Mouse (Mus musculus) hindbrain, postnatal 0 days (tissue): ENCODE measurements around the gene Tnrc6c. TPM values are rescaled to one million over a fixed set of nuclear protein-coding genes. Genes with fewer than 3 reads are reported as not detected.

ENCODE experiments used
- ATAC-seq: fragments of 200-750 bp; cut with Nextera tagmentation; 2 replicates; pipeline ENCODE4 v1.8.0; 2017; ENCODE audit warnings: mild to moderate bottlenecking, moderate TSS enrichment, moderate library complexity
- DNase-seq: peaks from one replicate; pipeline ENCODE4 v3.0.0-alpha.2; 2015; ENCODE audit warnings: low spot score
- H3K27ac ChIP-seq: fragments of 300-500 bp; sonication (generic); 2 replicates; pipeline ENCODE4 v1.5.1; 2014; ENCODE audit warnings: mild to moderate bottlenecking
- H3K27me3 ChIP-seq: fragments of 300-500 bp; sonication (generic); 2 replicates; pipeline ENCODE4 v1.6.1; 2014; ENCODE audit warnings: low read length, mixed read lengths; ENCODE audit not compliant: insufficient read depth
- H3K36me3 ChIP-seq: fragments of 300-500 bp; sonication (generic); 2 replicates; pipeline ENCODE4 v1.6.1; 2014; ENCODE audit warnings: low read length, mixed read lengths; ENCODE audit not compliant: insufficient read depth
- H3K4me1 ChIP-seq: fragments of 300-500 bp; sonication (generic); 2 replicates; pipeline ENCODE4 v1.6.1; 2014; ENCODE audit warnings: antibody characterized with exemption, low read length, mixed read lengths; ENCODE audit not compliant: insufficient read depth
- H3K4me2 ChIP-seq: fragments of 300-500 bp; sonication (generic); 2 replicates; pipeline ENCODE4 v1.6.1; 2014; ENCODE audit warnings: low read depth, mild to moderate bottlenecking, low read length, moderate library complexity, mixed read lengths
- H3K4me3 ChIP-seq: fragments of 300-500 bp; sonication (generic); 2 replicates; pipeline ENCODE4 v1.5.1; 2014; ENCODE audit warnings: low read length
- H3K9ac ChIP-seq: fragments of 300-500 bp; sonication (generic); replicated peaks from 2 replicates; pipeline ENCODE4 v1.6.1; 2014; ENCODE audit warnings: mild to moderate bottlenecking, low read length, moderate library complexity, mixed read lengths
- H3K9me3 ChIP-seq: fragments of 300-500 bp; sonication (generic); 2 replicates; pipeline ENCODE4 v1.6.1; 2016; ENCODE audit warnings: low read length, mixed read lengths
- CTCF ChIP-seq: IDR thresholded peaks from 2 replicates; pipeline ENCODE4 v1.5.1; 2016; ENCODE audit warnings: antibody characterized with exemption, control low read depth, low read depth
- whole genome bisulfite sequencing: fragments of 180-500 bp; shearing (Covaris S2); extraction: QIAGEN DNeasy Blood & Tissue Kit; methylation state at CpG from one replicate; pipeline ENCODE4 v1.1.7; 2014; 5-methylcytosine and 5-hydroxymethylcytosine counted together
- polyA plus RNA-seq: library from polyadenylated mRNA; unstranded; fragments of >200 nt; fragmentation: Nextera tagmentation; extraction: Ambion mirVana; gene quantifications from 2 replicates; pipeline ENCODE4 v1.2.1, GENCODE M21; 2015
- total RNA-seq: library from RNA; depleted of rRNA; stranded (reverse); fragments of >200 nt; gene quantifications from 2 replicates; pipeline ENCODE4 v1.2.3, GENCODE M21; 2014

Tnrc6c gene
- total and polyA plus RNA-seq, 2 experiments from 2014 or later = 18.3 to 64.9 TPM

DNA sequence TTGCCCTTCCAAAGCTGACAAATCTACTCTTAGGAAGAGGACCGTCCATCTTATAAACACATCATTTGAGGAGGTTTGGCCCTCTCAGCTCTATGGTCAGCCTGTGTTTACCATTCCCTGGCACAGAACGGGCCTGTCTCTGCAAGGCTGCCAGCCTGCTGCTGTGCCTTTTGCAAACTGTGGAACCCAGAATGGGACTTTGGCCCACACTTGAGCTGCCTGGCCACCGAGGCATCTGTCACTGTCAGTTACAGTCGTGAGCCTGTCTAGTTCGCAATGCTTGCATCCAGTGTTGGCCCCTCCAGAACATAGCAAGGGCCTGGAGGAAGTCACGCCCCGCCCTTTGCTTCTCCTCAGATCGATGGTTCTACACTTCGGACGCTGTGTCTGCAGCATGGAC lies 105.2 kb downstream of the Tnrc6c start:
- Histone ChIP-seq H3K27ac (no peak overlapping the region), H3K9ac (no peak overlapping the region), H3K36me3 (peaks cover 69% of the 10 kb centered on the region), H3K4me2 (no peak overlapping the region), H3K27me3 (no peaks in the 10 kb centered on the region), H3K4me3 (no peak overlapping the region), H3K4me1 (no peaks in the 10 kb centered on the region), H3K9me3 (no peaks in the 10 kb centered on the region)
- 85% methylated on average over 10 of the region's 10 CpGs for WGBS
- DNase-seq (peak; percentile 33), ATAC-seq (peak; percentile 11; the same call in 1 of the 2 replicates)
- no peak for TF ChIP-seq CTCF

- TF ChIP-seq CTCF = no peak
- no peaks in the 10 kb centered on the region for H3K9me3 ChIP-seq
- 0 out of 2 replicates have a peak, but pooled peaks have one; percentile 24 for ATAC-seq
These were observed 106.5 kb downstream of the Tnrc6c start for GRCm38 (mm10) chr11:117760374-117761119.

GRCm38 (mm10) chr11:117761801-117762200 lies 107.7 kb downstream of the Tnrc6c start:
- H3K9ac ChIP-seq = no peak overlapping the region
- H3K4me3 ChIP-seq = no peak overlapping the region
- no peak for TF ChIP-seq CTCF
- H3K36me3 ChIP-seq = peaks cover 46% of the 10 kb centered on the region
- no peak overlapping the region for H3K27ac ChIP-seq
- ATAC-seq (no peak), DNase-seq (no peak)
- WGBS = 90% methylated on average over 13 of the region's 13 CpGs
- no peaks in the 10 kb centered on the region for H3K27me3 ChIP-seq
- no peaks in the 10 kb centered on the region for H3K9me3 ChIP-seq
- no peaks in the 10 kb centered on the region for H3K4me1 ChIP-seq
- no peak overlapping the region for H3K4me2 ChIP-seq

More at GRCm38 (mm10) chr11:117760374-117761119, 106.5 kb downstream of the Tnrc6c start:
- Histone ChIP-seq H3K4me3 (no peak overlapping the region), H3K27ac (no peak overlapping the region), H3K4me1 (no peaks in the 10 kb centered on the region), H3K9ac (no peak overlapping the region), H3K27me3 (no peaks in the 10 kb centered on the region), H3K36me3 (peaks cover 58% of the 10 kb centered on the region), H3K4me2 (no peak overlapping the region)
- WGBS = 80% methylated on average over 26 of the region's 26 CpGs
- DNase-seq = no peak

- Histone ChIP-seq H3K4me2 (no peak overlapping the region), H3K27me3 (no peaks in the 10 kb centered on the region), H3K9me3 (no peaks in the 10 kb centered on the region), H3K27ac (no peak overlapping the region), H3K9ac (no peak overlapping the region), H3K36me3 (peaks cover 41% of the 10 kb centered on the region), H3K4me1 (no peaks in the 10 kb centered on the region), H3K4me3 (no peak overlapping the region)
- ATAC-seq (no peak), DNase-seq (no peak)
- TF ChIP-seq CTCF = no peak
- 82% methylated on average over 12 of the region's 12 CpGs for WGBS
These were observed 108.2 kb downstream of the Tnrc6c start for GRCm38 (mm10) chr11:117762246-117762645.

DNA sequence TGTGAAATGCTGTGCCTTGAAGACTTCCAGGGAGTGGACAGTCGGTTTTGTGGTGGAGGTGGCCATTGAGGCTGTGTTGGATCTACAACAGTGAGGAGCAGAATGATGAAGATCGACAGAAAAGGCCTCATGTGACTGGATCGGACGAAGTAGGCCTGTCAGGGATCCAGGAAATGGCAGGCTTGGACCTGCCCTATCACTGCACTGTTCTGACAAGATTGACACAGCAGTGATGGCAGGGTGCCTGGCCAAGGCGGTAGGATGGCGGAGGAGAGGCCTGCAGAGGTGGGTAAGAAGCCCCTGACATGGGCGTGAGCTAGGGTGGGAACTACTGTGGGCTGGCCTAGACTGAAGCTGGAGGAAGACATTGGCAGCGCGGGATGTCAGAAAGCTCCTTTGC lies 110.2 kb downstream of the Tnrc6c start:
- DNase-seq = no peak
- no peak for ATAC-seq
- TF ChIP-seq CTCF = no peak
- peaks cover 20% of the 10 kb centered on the region; the same call in 1 of the 2 replicates for H3K36me3 ChIP-seq
- WGBS = 89% methylated on average over 9 of the region's 9 CpGs
- no peak overlapping the region for H3K4me2 ChIP-seq
- H3K27ac ChIP-seq = no peak overlapping the region
- H3K4me3 ChIP-seq = no peak overlapping the region
- H3K9me3 ChIP-seq = no peaks in the 10 kb centered on the region
- no peak overlapping the region for H3K9ac ChIP-seq
- H3K27me3 ChIP-seq = no peaks in the 10 kb centered on the region
- peaks cover 3% of the 10 kb centered on the region; the same call in 1 of the 2 replicates for H3K4me1 ChIP-seq

- Histone ChIP-seq H3K27ac (no peak overlapping the region), H3K9me3 (no peaks in the 10 kb centered on the region), H3K27me3 (no peaks in the 10 kb centered on the region), H3K36me3 (peaks cover 15% of the 10 kb centered on the region; the same call in 1 of the 2 replicates), H3K4me2 (no peak overlapping the region), H3K4me1 (peaks cover 7% of the 10 kb centered on the region; the same call in 1 of the 2 replicates), H3K9ac (no peak overlapping the region), H3K4me3 (no peak overlapping the region)
- ATAC-seq (peak; percentile 6; the same call in 1 of the 2 replicates), DNase-seq (no peak)
- 92% methylated on average over 5 of the region's 5 CpGs for WGBS
- no peak for TF ChIP-seq CTCF
These were observed 111.3 kb downstream of the Tnrc6c start for GRCm38 (mm10) chr11:117765361-117765760.

DNA sequence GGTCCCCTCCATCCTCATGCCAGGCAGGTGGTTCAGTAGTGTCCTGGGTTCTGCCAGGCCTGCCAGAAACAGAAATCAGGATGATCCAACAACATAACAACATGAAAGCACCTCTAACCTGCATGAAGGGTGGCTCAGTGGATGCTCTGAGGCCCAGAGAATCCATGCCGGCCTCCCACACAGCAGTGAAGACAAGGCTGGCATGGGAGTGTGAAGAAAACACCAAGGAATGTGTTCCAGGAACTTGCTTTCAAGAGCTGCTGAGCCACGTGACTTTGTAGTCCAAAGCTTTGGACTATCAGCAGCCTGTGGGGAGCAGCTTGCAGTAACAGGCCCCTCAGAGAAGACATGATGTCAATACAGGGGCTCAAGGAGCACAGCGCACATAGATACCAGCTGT lies 112.2 kb downstream of the Tnrc6c start:
- WGBS = 86% methylated on average over 3 of the region's 3 CpGs

More for the DNA sequence above, 112.2 kb downstream of the Tnrc6c start:
- no peak for TF ChIP-seq CTCF
- Histone ChIP-seq H3K9me3 (no peaks in the 10 kb centered on the region), H3K9ac (no peak overlapping the region), H3K36me3 (peaks cover 15% of the 10 kb centered on the region; the same call in 1 of the 2 replicates), H3K4me2 (no peak overlapping the region), H3K27me3 (no peaks in the 10 kb centered on the region), H3K4me3 (no peak overlapping the region), H3K27ac (no peak overlapping the region), H3K4me1 (peaks cover 7% of the 10 kb centered on the region; the same call in 1 of the 2 replicates)
- no peak for DNase-seq
- no peak for ATAC-seq
